Mouse (Mus musculus): ENCODE measurements around the gene Poldip2.

Gene Poldip2

GRCm38 (mm10) chr11:78540358-78540757 lies 28.4 kb downstream of the Poldip2 start:
- in situ Hi-C loops (cut with MseI, MboI): no loop called here

DNA sequence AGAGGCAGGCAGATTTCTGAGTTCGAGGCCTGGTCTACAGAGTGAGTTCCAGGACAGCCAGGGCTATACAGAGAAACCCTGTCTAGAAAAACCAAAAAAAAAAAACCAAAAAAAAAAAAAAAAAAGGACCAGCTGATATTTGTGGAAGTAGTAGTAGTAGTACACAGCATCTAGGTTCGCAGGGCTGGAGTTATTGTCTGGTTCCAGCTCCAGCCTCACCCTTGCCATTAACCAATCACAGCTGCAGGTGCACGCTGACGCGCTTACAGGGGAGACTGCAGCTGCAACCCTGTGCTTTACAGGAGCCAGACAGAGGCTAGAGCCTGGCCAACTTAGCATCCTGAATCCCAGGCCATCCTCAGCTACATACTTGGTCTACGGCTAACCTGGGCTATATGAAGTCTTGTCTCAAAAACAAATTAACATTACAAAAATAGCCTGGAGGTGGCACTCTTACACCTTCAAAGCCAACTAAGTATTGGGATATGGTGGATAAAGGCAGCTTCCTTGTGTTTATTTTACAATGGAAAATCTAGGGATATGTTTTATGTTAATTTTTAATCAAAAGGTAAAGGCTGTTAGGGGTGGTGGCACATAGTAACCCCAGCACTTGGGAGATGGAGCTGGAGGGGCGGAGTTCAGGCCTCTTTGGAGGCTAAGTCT lies 32.6 kb downstream of the Poldip2 start:
- in situ Hi-C loops (cut with MseI, MboI): no loop called here

DNA sequence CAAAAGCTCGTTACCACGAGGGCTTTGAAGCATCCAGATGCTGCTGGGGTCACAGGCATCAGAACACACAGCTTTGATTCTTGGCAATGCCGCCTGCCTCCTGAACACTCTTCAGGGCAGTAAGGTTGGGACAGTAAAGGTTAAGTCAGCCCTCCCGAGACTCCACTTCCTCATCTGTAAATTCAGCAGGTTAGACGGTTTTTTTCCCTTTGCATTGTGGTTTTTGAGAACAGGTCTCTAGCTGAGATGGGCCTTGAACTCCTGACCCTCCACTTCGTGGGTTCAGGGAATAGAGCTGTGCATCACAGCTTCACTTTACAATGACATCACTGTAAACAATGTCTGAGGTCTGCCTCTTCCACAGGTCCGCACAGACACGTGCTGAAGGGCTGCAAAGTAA lies 33.2 kb downstream of the Poldip2 start:
- in situ Hi-C loops (cut with MseI, MboI): no loop called here

DNA sequence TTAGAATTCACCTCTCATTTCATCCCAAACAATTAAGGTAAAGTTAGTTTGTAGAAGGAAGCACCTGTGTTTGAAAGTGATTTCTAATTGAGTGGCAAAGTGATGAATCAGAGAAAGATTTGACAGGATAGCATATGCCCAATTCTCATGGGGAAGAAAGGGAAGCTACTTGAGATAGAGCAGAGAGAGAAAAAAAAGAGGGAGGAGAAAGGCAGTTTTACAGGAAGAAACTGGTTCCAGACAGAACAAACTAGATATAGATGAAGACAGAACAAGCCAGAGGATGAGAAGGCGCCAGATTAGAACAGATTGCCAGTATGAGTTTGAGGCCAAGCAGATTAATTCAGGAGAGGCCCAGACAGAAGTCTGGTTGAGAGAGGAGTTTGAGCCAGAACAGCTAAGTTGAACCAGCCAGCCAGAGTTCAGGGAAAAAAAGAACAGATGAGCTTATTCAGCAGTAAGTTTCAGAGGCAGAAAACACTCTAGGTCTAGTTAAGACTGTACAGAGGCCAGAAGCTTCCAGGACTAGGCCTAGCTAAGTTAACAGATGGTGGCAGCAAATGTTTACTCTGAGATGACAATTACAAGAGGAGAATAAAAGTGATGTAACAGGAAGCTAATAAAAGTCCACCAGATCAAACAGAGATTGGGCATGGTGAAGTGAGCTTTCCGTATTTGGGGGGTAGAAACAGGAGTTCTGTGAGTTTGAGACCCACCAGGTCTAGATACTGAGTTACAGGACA lies 35.9 kb downstream of the Poldip2 start:
- in situ Hi-C loops (cut with MseI, MboI): no loop called here

- in situ Hi-C loops (cut with MseI, MboI): no loop called here
Observed at GRCm38 (mm10) chr11:78549491-78549987, 37.5 kb downstream of the Poldip2 start.

GRCm38 (mm10) chr11:78550168-78551058 lies 38.4 kb downstream of the Poldip2 start, which contains the start of gene Tmem97:
TSS of gene Tmem97 (minus strand) at chr11:78550777.
- in situ Hi-C loops (cut with MseI, MboI): no loop called here

DNA sequence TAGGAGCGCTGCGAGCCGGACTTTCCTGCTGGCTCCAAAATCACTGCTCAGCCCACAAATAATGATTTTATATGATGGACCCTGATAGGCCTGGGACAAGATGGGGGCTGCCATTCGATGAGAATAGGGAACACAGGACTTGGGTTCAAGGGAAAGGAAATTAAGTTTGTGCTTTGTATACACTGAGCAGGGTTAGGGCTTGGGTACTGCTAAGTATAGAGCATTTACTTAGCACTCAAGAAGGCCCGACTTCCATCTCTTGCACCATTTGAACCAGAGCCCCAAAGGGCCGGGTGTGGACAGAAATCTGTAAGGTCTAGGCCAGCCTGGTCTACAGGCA lies 39.0 kb downstream of the Poldip2 start:
- in situ Hi-C loops (cut with MseI, MboI): no loop called here

DNA sequence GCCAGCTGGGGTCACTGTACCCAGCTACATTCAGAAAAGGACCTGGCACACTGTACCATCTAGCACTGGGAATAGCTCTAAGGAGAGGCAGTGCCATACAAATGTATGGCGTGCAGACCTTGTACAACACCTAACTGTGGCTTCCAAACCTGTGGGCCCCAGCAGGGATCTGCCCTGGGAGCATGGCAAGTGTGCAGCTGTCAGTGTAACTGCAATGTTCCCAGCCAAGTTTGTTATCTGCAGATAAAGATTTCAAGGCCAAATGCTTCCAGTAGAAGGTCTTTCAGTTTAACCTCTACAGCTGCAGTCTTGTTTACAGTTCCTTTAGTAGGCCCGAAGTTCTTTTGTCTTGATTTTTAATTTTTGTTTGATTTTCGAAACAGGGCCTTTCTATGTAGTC lies 43.6 kb downstream of the Poldip2 start:
- in situ Hi-C loops (cut with MseI, MboI): no loop called here

DNA sequence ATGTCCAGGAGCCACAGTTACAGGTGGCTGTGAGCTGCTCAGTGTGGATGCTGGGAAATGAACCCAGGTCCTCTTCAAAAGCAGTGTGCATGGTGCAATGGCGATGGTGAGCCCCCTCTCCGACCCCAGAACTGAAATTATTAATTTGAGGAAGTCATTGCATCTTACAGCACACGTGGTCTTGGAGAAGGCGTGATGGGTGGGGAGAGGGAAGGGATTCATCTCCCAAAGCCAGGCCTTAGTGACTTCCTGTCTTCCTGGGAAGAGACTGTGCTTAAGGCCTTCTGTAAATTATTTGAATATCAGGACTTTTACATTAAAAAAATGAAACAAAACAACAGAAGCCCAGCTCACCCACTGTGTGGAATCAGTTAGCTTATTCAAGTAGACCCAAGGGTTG lies 44.1 kb downstream of the Poldip2 start:
- in situ Hi-C loops (cut with MseI, MboI): no loop called here

DNA sequence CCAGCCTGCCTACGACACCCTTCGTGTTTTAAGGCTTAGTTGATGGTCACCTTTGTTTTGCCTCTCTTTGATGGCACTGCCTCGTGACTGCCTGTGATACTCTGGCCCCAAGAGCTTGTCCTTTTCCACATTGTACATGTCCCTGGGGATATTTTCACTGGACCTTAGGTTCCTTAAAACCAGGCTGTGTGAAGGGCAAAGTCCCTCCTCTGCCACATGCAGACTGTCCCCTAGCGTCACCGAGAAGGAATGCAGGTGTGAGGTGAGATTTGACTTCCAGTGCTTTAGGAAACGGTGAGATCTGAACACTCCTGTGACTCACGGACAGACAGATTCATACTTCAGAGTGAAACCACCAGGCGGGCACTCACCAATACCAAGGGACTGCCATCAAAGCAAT lies 45.2 kb downstream of the Poldip2 start:
- in situ Hi-C loops (cut with MseI, MboI): no loop called here

GRCm38 (mm10) chr11:78560447-78560846 lies 48.5 kb downstream of the Poldip2 start:
- in situ Hi-C loops (cut with MseI, MboI): no loop called here

DNA sequence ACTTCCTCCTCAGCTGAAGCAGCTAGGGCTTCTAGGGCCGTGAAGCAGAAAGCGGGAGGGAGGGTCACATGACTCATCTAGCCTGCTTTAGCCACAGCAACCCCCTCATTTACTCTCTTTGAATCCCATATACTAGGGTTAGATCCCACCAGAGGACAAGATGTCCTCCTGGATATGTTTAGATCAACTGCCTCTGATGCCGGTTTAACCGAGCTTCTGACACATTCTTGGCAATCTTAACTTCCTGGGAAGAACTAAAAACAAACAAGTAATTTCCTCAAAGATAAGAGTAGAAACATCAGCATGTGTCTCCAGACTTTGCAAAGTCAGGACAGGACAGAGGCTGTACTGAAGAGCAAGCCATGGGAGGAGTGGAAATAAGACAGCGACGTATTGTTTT lies 54.8 kb downstream of the Poldip2 start:
- in situ Hi-C loops (cut with MseI, MboI): no loop called here

- in situ Hi-C loops (cut with MseI, MboI): no loop called here
Observed at GRCm38 (mm10) chr11:78567614-78568013, 55.6 kb downstream of the Poldip2 start.

- in situ Hi-C loops (cut with MseI, MboI): no loop called here
Observed at GRCm38 (mm10) chr11:78568827-78569226, 56.8 kb downstream of the Poldip2 start.

DNA sequence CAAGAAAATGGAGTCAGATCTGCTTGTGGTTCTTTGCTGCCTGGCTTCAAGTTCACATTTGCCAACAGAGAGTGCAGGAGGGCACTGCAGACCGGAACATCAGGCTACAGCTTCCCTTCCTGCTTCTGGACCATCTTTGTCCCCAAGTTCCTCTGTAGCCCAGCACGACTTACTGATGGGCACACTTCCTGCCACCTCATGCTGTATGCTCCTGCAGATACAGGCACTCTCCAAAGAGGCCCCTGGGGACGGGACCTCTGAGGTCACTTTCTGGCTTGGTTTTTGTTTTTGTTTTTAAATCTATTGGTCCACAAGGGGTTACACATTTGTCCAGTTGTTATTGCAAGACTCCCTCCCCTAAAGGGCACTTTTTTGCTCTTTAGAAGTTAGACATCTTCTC lies 57.8 kb downstream of the Poldip2 start:
- in situ Hi-C loops (cut with MseI, MboI): loop anchor here in 1 of 2 experiments (10.0 kb wide), 1 partner anchor 255 kb away; the partner anchor contains the start of gene Lyrm9

- in situ Hi-C loops (cut with MseI, MboI): loop anchor here in 1 of 2 experiments (10.0 kb wide), 1 partner anchor 253 kb away; the partner anchor contains the start of gene Lyrm9
Observed at GRCm38 (mm10) chr11:78571441-78571840, 59.4 kb downstream of the Poldip2 start.

GRCm38 (mm10) chr11:78571854-78572253 lies 59.9 kb downstream of the Poldip2 start:
- in situ Hi-C loops (cut with MseI, MboI): loop anchor here in 1 of 2 experiments (10.0 kb wide), 1 partner anchor 253 kb away; the partner anchor contains the start of gene Lyrm9
